Mouse (Mus musculus): ENCODE measurements around the gene Timm29. TPM values are rescaled to one million over a fixed set of nuclear protein-coding genes. Genes with fewer than 3 reads are reported as not detected.

Timm29 gene
- polyA plus RNA-seq, 1 experiment = 1.2 TPM

DNA sequence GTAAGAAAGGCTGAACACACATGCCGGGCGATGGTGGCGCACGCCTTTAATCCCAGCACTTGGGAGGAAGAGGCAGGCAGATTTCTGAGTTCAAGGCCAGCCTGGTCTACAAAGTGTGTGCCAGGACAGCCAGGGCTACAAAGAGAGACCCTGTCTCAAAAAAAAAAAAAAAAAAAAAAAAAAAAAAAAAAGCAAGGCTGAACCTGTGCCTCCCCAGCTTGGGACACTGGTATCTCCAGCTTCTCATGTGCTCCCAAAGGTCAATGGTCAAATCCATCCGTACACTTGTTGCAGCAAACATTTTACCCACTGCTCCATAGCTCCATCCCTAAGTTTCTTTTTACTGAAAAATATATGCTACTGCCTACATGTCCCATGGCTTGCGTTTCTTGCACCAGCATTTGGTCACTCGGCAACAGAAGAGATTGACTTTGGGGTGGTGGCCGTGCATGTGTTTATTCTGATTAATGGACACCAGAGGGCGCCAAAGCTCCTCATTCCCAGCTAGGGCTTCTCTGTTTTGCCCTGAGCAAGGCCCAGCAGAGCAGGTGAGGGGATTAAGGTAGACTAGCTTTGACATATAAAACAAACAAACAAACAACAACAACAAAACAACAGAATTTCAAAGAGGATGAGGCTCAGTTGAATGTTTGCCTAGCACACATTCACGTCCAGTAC lies 9.3 kb downstream of the Timm29 start:
- Histone ChIP-seq H3K4me1 (ENCODE audit: control insufficient read depth) (peaks cover 21% of the 10 kb centered on the region), H3K36me3 (ENCODE audit: control insufficient read depth) (peaks cover 7% of the 10 kb centered on the region), H3K27me3 (ENCODE audit: control insufficient read depth) (no peaks in the 10 kb centered on the region), H3K9me3 (ENCODE audit: control insufficient read depth, low read length) (no peaks in the 10 kb centered on the region), H3K4me3 (replicated peaks) (no peak overlapping the region)
- peak; percentile 25; the same call in 1 of the 3 replicates for TF ChIP-seq TAL1 (IDR thresholded peaks at IDR 0.05; ENCODE audit: low read length)
- TF ChIP-seq GATA1 (IDR thresholded peaks at IDR 0.05; ENCODE audit: low read length) = no peak

DNA sequence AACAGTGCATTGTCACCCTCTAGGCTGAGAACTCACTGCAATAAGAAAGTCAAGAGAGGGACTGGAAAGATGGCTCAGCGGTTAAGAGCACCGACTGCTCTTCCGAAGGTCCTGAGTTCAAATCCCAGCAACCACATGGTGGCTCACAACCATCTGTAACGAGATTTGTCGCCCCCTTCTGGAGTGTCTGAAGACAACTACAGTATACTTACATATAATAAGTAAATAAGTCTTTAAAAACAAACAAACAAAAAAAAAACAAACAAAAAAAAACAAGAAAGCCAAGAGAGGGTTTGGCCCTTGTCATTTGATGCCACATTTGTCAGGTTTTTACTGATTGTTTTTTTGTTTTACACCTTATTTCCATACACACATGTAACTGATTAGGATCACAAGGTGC lies 11.6 kb downstream of the Timm29 start:
- TF ChIP-seq TAL1 (IDR thresholded peaks at IDR 0.05; ENCODE audit: low read length) (no peak), GATA1 (IDR thresholded peaks at IDR 0.05; ENCODE audit: low read length) (no peak)
- H3K36me3 ChIP-seq (ENCODE audit: control insufficient read depth) = no peaks in the 10 kb centered on the region; the same call in none of the 2 replicates
- no peaks in the 10 kb centered on the region for H3K27me3 ChIP-seq (ENCODE audit: control insufficient read depth)
- no peaks in the 10 kb centered on the region for H3K9me3 ChIP-seq (ENCODE audit: control insufficient read depth, low read length)
- no peak overlapping the region for H3K4me3 ChIP-seq (replicated peaks)
- H3K4me1 ChIP-seq (ENCODE audit: control insufficient read depth) = peaks cover 21% of the 10 kb centered on the region

DNA sequence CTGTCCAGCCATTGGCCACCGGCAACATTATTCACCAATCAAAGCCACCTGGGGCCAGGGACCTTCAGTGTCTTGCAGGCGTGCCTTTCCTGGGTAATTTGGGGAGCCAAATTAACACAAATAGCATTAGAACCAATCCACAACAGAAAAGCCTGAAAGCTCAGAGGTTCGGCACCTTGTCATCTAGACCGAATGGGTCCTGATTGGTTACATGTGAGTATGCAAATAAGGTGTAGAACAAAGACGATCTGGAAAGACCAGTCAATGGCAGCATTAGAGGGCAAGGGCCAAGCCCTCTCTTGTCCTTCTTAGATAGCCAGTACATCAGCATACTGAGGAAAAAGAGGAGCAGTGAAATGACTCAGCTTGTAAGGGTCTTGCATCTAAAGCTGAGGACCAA lies 13.3 kb downstream of the Timm29 start:
- TF ChIP-seq GATA1 (IDR thresholded peaks at IDR 0.05; ENCODE audit: low read length) = no peak
- TF ChIP-seq TAL1 (IDR thresholded peaks at IDR 0.05; ENCODE audit: low read length) = no peak
- H3K27me3 ChIP-seq (ENCODE audit: control insufficient read depth) = no peaks in the 10 kb centered on the region

DNA sequence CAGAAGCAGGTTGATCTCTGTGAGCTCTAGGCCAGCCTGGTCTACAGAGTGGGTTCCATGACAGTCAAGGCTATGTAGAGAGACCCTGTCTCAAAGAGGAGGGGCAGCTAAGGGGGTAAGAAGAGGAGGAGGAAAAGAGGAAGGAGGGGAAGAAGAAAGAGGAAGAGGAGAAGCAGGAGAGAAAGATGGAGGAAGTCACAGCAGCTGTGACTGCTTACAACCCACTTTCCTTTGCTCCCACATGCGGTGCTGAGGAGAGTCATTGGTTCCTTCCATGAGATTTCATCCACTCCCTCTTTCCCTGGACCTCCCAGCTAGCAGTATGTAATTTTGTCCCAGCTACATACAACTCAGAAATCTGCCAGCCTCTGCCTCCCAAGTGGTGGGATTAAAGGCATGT lies 14.1 kb downstream of the Timm29 start:
- H3K36me3 ChIP-seq (ENCODE audit: control insufficient read depth) = no peaks in the 10 kb centered on the region

More for the DNA sequence above, 13.3 kb downstream of the Timm29 start:
- no peaks in the 10 kb centered on the region for H3K9me3 ChIP-seq (ENCODE audit: control insufficient read depth, low read length)
- H3K4me3 ChIP-seq (replicated peaks) = no peak overlapping the region
- peaks cover 9% of the 10 kb centered on the region for H3K4me1 ChIP-seq (ENCODE audit: control insufficient read depth)
- H3K36me3 ChIP-seq (ENCODE audit: control insufficient read depth) = no peaks in the 10 kb centered on the region

DNA sequence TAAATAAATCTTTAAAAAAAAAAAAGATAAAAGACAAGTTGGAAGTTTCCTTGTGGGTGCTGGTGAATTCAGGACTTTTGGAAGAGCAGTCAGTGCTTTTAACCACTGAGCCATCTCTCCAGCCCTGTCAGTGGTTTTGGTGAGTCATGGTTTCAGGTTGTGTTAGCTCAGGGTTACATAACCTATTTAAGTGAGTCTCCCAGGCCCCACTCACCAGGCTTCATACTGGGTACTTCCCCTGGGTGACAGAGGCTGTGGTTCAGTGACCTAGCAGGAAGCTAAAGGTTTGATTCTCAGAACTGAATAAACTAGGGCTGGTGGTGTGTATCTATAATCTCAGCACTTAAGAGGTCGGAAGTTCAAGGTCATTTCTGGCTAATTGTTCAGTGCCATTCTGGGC lies 17.3 kb downstream of the Timm29 start:
- Histone ChIP-seq H3K27me3 (ENCODE audit: control insufficient read depth) (no peaks in the 10 kb centered on the region), H3K9me3 (ENCODE audit: control insufficient read depth, low read length) (no peaks in the 10 kb centered on the region), H3K36me3 (ENCODE audit: control insufficient read depth) (no peaks in the 10 kb centered on the region), H3K4me1 (ENCODE audit: control insufficient read depth) (peaks cover 6% of the 10 kb centered on the region), H3K4me3 (replicated peaks) (no peak overlapping the region)
- TF ChIP-seq TAL1 (IDR thresholded peaks at IDR 0.05; ENCODE audit: low read length) (no peak), GATA1 (IDR thresholded peaks at IDR 0.05; ENCODE audit: low read length) (no peak)

More for the DNA sequence above, 14.1 kb downstream of the Timm29 start:
- Histone ChIP-seq H3K4me1 (ENCODE audit: control insufficient read depth) (peaks cover 3% of the 10 kb centered on the region), H3K27me3 (ENCODE audit: control insufficient read depth) (no peaks in the 10 kb centered on the region), H3K4me3 (replicated peaks) (no peak overlapping the region), H3K9me3 (ENCODE audit: control insufficient read depth, low read length) (no peaks in the 10 kb centered on the region)
- TF ChIP-seq TAL1 (IDR thresholded peaks at IDR 0.05; ENCODE audit: low read length) = no peak
- TF ChIP-seq GATA1 (IDR thresholded peaks at IDR 0.05; ENCODE audit: low read length) = no peak

DNA sequence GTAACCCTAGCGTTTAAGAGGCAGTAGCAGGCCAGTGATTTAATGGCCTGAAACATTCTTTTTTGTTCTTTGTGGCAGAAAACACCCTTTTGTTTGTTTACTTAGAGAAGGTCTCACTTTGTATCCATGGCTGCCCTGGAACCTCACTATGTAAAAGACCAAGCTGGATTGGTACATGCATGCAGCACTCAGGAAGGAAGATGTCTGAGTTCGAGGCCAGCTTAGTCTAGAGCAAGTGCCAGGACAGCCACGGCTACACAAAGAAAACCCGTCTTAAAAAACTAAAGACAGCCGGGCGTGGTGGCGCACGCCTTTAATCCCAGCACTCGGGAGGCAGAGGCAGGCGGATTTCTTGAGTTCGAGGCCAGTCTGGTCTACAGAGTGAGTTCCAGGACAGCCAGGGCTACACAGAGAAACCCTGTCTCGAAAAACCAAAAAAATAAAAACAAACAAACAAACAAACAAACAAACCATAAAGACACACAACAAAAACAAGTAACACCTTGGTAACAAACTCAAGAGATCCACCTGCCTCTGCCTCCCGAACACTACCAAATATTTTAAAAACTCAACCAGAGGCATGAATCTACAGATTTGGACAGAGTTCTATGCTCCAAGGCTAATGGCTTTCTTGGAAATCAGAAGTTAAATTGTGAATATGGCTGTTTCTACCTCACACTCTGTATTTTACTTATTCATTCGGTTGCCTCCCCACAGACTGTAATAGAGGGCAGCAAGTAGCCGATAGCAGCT lies 22.5 kb downstream of the Timm29 start:
- H3K4me1 ChIP-seq (ENCODE audit: control insufficient read depth) = peaks cover 37% of the 10 kb centered on the region
- no peaks in the 10 kb centered on the region for H3K9me3 ChIP-seq (ENCODE audit: control insufficient read depth, low read length)
- H3K4me3 ChIP-seq (replicated peaks) = peak overlapping the region; percentile 87
- no peaks in the 10 kb centered on the region for H3K27me3 ChIP-seq (ENCODE audit: control insufficient read depth)
- H3K36me3 ChIP-seq (ENCODE audit: control insufficient read depth) = peaks cover 15% of the 10 kb centered on the region
- no peak for TF ChIP-seq TAL1 (IDR thresholded peaks at IDR 0.05; ENCODE audit: low read length)
- TF ChIP-seq GATA1 (IDR thresholded peaks at IDR 0.05; ENCODE audit: low read length) = no peak

DNA sequence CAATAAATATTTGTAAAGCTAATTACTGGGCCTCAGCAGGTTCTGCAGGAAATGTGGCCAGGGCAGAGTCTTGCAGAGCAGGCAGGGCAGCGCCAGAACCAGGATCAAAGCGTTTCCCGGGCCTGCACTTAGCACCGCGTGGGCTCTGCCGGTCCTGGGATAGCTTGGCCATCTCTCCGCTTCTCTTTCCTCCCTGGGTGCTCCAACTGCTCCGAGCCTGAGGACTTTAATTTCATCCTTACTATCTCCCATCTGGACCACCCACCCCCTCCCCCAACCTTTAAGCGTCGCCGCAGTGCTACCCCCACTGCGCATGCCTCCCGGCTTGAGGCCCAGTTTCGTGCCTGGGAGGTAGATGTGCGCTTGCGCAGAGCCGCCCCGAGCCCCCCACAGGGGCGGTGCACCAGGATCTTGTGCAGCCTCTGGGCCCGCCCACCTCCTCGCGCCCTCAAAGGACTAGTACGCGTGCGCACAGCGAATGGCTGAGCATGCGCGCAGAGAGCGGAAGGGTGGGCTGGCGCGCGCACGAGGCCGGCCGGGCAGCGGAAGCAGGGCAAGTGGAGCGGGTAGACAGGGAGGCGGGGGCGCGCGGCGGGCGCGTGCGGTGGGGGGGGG lies 23.2 kb downstream of the Timm29 start, which contains the start of gene Smarca4:
TSS of gene Smarca4 (plus strand) at position 553 of the 615 bp plus-strand sequence.
- Histone ChIP-seq H3K27me3 (ENCODE audit: control insufficient read depth) (no peaks in the 10 kb centered on the region), H3K9me3 (ENCODE audit: control insufficient read depth, low read length) (no peaks in the 10 kb centered on the region), H3K36me3 (ENCODE audit: control insufficient read depth) (peaks cover 19% of the 10 kb centered on the region), H3K4me3 (replicated peaks) (peak within 1 kb of the TSS; percentile 87), H3K4me1 (ENCODE audit: control insufficient read depth) (peaks cover 40% of the 10 kb centered on the region)
- TF ChIP-seq GATA1 (IDR thresholded peaks at IDR 0.05; ENCODE audit: low read length) (no peak), TAL1 (IDR thresholded peaks at IDR 0.05; ENCODE audit: low read length) (no peak)

DNA sequence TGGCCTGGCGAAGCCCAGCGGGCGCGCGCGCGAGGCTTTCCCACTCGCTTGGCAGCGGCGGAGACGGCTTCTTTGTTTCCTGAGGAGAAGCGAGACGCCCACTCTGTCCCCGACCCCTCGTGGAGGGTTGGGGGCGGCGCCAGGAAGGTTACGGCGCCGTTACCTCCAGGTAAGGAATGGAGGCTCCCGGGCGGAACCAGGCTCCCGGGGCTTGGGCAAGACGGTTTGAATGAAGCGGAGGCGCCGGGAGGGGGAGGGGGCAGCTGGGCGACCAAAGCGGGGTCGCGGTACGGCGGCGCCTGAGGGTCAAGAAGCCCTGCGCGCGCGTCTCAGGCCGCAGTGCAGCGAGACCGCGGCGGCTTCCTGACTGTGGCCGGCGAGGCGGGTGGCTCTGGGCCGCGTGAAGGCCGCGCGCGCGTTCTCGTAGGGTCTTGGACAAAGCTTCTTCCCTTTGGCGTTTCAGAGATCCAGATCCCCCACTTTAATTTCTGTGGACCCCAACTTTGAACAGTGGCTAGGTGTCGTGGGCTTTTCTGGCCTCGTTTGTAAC lies 23.8 kb downstream of the Timm29 start:
- Histone ChIP-seq H3K9me3 (ENCODE audit: control insufficient read depth, low read length) (no peaks in the 10 kb centered on the region), H3K27me3 (ENCODE audit: control insufficient read depth) (no peaks in the 10 kb centered on the region), H3K4me3 (replicated peaks) (peak overlapping the region; percentile 87), H3K4me1 (ENCODE audit: control insufficient read depth) (peaks cover 41% of the 10 kb centered on the region), H3K36me3 (ENCODE audit: control insufficient read depth) (peaks cover 19% of the 10 kb centered on the region)
- TF ChIP-seq TAL1 (IDR thresholded peaks at IDR 0.05; ENCODE audit: low read length) (no peak), GATA1 (IDR thresholded peaks at IDR 0.05; ENCODE audit: low read length) (no peak)

DNA sequence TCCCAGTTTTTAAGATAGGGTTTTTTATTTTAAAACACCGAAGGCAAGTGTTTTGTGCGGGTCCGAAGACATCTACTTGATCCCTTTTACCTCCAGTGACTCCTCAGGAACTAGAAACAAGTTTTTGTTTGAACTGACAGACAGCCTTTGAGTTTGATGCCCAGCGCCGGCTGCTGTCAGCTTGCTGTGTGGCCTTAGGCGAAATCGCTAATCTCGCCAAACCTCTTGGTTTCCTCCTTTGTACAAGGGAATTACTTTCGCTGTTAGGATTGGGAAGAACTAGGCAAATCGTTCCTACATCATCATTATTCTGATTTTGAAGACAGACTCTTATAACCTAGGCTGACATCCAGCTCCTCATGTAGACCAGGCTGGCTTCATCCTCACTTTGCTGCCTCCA lies 24.5 kb downstream of the Timm29 start:
- TF ChIP-seq GATA1 (IDR thresholded peaks at IDR 0.05; ENCODE audit: low read length) (no peak), TAL1 (IDR thresholded peaks at IDR 0.05; ENCODE audit: low read length) (no peak)
- peaks cover 43% of the 10 kb centered on the region for H3K4me1 ChIP-seq (ENCODE audit: control insufficient read depth)
- H3K4me3 ChIP-seq (replicated peaks) = peak overlapping the region; percentile 87
- H3K9me3 ChIP-seq (ENCODE audit: control insufficient read depth, low read length) = no peaks in the 10 kb centered on the region
- peaks cover 19% of the 10 kb centered on the region for H3K36me3 ChIP-seq (ENCODE audit: control insufficient read depth)
- no peaks in the 10 kb centered on the region for H3K27me3 ChIP-seq (ENCODE audit: control insufficient read depth)

All from erythroblast, embryonic 14.5 days (primary cell).